Mouse (Mus musculus) right cerebral cortex, postnatal 14 days (tissue): ENCODE measurements around the gene Ypel1.

ENCODE experiments used
- DNase-seq: peaks from one replicate; pipeline ENCODE4 v3.0.0; 2022

The Ypel1 gene

DNA sequence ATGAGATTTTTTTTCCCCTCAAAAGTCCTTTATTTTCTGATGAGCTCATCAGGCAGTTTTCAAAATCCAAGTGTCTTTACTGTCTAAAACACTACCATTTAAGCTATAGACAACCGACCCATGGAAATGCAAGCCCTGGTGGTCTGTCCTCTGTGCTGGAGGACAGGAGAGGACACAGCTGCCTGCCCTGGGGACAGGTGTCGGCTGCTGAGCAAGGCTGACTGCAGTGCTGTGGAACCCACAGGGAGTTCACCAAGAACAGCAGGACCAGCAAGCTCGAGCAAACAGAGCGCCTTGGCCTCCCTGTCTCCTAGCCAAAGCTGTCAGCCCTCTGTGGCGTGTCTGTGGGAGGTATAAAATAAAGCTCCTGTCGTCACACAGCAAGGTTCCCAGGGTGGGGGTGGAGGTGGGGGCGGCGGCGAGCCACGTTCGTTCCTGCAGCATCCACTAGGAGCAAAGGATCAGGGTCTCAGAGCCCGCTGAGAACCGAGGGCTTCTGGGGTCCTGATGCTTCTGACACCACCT is 17.2 kb downstream of the Ypel1 start:
- DNase-seq, result peak; percentile 38

DNA sequence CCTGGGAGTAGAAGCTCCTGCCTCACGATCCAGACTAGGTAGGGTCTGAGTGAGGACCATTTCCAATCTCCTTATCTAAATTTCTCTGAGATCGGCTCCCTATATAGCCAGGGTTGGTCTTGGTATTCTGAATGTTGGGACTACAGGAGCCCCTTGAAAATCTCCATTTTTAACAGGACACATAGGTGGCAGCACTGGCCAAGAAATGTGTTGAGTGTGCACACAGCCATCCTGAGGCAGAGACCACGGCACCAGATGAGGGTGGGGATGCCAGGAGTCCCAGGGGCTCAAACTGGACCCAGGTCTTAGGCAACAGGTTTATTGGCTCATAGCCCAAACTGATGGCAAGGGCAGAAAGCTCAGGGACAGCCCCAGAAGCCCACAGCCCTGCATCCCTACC is 18.9 kb downstream of the Ypel1 start:
- DNase-seq, result peak; percentile 32

DNA sequence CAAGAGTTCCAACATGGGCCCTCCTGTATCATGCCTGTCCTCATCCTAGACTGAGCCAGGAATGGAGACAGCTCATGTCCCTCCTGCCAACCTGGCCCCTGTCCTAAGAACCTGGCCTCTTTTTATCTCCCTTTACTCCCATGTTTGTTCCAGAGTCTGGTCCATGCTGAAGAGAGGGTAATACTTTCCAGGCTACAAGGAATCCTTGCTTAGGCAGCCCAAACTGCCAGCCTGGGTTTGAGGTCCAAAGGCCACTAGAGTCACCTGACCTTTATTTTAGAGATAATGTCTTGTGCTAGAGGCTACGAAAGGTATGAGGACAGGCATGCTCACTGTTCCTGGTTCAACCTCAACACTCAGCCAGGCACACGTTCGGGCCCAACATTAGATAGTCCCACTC is 27.4 kb downstream of the Ypel1 start:
- DNase-seq, result no peak

DNA sequence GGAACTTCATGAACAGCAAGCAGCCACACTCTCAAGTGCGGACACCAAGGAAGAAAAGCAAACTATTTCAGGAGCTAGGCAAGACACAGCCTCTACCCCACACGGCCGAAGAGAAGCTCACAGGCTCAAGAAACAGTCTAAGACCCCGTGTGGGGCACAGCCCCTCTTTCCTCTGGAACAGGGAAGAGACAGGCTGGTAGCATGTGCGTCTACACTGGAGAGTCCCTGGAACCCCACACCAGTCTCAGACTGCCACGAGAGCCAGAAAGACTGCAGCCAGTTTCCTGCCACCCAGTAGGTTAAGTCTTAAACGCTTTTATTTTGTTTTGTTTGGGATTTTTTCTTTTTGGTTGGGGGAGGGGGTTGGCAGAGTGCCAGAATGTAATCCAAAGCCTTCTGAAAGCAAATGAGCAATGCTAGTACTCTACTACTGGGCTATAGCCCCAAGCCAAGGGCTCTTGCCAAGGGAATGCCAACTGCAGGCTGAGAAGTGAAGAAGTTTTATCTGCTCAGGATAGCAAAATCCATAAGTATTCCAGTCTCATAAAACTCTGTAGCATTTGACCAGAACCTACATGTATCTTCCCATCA is 33.2 kb downstream of the Ypel1 start:
- DNase-seq, result no peak

DNA sequence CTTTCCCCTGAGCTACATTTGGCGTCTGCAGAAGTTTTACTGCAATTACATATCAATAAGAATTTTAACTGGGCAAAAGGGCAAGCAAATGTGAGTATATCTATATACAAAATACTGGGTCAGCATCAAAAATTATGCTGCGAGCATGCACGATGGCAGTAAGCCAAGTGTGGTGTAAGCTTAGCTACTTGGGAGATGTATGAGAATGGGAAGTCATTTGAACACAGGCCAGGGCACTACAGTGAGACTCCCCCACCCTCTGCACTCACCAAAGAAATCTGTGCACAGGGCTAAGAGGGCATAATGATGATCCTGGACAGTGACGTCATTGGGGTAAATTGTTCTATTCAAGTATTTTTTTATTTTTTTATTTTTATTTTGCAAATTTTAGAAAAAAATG is 35.1 kb downstream of the Ypel1 start:
- no peak for DNase-seq

DNA sequence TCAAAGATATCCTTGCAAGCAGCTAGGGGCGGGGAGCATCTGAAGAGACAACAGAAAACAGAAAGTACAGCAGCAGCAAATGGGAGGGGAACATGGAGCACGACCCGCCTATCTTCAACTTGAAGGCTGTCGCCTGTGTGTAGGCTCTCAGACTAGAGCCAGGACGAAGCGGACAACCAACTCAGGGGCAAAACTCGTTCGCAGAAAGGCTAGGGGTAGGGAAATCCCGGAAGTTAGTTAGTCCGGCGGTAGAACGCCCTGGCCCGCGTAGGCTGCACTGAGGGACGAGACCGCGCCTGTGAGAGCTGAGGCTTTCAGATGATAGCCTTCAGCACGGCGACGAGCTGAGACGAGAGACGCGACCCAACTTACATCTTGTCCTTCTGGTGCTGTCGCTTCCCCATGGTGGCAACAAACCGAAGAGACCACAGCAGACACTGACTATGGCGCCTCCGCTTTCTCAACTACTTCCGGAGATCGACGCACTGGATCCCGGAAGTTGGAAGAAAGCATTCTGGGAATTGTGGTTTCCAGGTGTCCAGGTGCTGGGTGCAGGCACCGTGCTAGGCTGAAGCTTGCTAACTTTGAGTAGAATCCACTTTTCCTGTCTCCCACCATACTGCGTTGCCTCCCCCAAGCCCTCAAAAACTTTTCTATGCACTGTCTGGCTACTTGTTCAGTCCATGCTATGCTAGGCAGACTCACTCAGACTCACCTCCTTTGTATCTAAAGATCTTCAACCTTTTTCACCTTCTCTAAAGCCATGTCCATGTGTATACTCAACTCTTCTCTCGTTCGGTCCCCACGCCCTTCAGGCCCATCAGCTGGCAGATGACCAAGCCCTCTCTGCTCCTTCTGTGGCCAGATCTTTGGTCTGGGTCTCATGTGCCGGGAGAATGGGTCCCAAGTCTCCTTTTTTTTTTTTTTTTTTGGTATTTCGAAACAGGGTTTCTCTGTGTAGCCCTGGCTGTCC is 41.6 kb downstream of the Ypel1 start, which contains the start of gene Ppil2:
TSS of gene Ppil2 (minus strand) at position 487 of the 973 bp plus-strand sequence.
- peak; percentile 52 for DNase-seq

DNA sequence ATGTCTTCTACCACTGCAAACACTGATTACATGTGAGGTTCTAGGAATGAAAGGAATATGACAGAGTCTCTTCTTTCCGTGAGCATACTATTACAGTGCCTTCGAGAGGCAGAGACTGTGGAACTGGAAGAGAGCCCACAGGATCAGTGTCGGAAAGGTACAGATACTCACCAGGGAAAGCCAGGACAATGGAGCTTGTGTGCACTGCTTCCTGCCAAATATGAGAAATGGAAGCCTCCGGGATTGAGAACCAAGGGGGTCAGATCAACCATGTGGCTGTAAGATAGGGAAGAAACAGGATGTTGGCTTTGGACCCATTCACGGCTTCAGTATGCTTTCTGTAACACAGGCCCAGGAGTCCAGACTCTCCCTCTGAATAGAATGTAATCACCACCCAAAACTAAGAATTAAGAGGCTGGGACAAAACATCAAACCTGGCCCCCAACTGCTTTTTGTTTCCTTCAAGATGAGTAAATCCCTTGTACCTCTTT is 47.9 kb downstream of the Ypel1 start:
- DNase-seq, result no peak

DNA sequence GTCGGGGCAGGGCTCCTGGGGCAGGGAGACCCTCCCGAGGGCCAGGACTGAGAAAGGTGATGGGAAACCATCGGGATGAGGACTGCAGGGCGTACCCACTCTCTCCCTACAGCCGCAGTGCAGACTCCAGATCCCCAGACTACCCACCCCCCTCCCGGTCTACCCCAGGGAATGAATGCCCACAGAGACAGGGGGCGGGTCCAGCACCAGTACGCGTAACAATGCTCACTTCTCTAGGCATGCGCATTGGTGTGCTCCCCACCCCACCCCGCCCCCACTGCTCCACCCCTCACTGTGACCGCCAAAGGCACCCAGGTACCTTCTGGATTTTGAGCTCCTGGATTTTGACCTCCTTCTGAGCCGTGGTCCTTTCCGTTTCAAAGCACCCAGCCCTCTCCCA is 52.1 kb downstream of the Ypel1 start:
- DNase-seq, result no peak

DNA sequence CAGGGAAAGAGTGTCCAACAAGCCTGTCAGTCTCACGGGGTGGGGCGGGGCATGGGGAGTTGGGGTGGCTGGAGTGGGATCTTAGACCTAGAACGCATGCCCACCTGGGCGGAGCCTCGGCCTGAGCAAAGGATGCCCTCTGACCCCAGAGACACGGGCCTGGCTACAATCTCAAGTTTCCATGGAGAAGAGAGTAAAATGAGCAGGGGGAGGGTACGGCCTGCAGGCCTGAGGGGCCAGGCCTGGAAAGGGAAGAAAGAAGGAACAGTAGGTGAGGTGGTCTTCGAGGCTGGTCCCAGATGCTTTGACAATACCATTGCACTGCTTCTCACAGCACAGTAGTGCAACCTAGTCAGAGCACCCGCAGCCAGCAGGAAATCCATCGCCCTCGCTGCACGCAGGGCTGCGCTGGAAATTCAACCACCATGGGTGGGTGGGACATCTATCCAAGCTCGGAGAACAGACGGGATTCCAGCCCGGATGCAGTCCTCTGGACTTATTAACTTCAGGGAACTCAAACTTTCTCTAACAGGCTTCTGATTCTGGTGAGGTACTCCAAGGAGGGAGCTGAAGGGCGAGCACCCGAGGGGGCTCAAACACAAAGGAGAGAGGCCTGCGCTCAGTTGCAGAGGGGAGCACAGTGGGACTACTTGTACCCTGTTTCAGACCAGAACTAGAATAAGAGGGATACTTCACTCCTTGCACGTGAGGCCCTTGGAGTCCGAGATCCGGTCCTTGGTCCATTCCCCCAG is 54.8 kb downstream of the Ypel1 start:
- no peak for DNase-seq

DNA sequence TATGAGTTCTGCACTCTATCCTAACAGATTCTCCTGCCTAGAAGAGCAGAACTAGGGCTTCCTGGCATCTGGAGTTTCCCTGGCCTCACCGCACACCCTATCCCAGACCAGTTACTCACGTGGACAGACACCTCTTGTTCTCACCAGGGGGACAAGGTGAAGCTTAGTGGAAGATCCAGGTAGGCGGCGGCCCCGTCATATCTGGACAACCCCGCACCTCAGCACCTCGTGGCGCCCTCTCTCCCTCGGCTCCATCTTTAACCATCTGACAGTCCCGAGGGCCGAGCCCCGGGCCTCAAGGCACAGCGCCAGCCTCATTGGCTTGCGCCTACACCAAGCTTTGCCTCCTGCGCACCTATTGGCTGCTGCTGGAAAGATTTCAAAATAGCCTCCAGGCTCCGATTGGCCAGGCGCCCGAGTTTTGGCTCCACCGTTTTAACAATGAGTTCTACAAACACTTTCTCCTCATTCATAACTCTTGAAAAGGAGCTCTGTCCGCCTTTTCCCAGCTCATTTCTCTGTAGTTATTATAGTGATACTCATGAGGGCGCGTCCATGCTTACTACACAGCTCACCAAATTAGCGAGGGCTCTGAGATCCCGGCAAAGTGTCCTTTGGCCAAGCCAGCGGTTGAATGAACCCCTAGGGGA is 55.5 kb downstream of the Ypel1 start, which contains the start of gene 2610318N02Rik:
TSS of gene 2610318N02Rik (minus strand) at position 297 of the 650 bp plus-strand sequence.
- peak; percentile 73 for DNase-seq

DNA sequence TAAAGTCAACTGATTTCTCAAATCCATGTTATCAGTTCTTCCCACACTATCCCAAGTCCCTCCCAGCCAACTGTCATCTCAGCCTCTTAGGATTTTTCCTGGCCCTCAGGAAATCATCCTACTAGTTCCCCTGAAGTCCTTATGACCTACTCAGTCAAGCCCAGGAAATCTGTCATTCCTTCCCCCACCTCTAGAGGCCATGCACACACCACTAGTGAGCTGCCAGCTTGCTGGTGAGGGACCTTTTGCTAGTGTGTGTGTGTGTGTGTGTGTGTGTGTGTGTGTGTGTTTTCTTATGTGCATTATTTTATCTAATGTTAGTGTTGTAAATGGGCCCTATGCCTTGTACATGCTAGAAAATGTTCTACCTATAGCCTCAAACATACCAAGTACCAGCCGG is 57.8 kb downstream of the Ypel1 start:
- peak; percentile 44 for DNase-seq

DNA sequence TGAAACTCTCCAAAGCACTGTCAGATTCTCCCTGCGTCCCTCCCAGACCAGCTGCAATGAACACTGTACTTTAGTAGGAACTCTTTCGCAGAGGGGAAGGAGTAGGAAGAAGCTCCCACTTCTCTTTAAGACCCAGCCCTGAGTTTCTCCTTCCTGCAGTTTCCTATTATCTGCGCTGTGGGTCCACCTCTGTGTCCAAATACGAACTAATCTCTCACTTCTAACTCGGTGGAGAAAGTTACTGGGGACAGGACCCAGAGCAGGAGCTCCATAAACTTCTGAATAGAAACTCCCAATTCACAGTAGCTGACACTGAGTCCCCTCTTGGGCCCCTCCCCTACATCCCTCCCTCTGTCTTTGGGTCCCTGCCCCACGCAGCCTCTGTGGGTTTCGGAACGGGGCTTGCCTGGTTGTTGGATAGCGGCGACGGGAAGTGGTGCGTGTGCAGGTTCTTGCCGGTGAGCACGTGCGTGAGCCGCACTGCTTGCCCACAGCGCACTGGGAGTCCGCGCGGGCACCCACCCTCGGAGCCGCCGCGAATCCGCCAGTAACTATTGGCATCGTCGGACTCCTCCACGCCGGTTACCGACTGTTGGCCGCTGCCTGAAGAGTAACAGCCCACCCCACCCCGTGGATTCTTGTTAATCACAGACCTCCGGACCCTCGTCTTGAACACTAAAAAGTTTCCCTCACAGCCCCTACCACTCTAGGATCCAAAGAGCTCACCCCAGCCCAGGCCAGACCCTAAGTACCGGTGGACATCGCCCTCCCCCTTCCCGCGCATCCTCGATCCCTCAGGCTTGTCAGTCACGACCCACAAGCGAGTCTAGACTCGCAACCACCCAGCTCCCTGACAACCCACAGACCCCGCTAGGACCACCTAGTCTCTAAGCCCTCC is 61.9 kb downstream of the Ypel1 start:
- no peak for DNase-seq

DNA sequence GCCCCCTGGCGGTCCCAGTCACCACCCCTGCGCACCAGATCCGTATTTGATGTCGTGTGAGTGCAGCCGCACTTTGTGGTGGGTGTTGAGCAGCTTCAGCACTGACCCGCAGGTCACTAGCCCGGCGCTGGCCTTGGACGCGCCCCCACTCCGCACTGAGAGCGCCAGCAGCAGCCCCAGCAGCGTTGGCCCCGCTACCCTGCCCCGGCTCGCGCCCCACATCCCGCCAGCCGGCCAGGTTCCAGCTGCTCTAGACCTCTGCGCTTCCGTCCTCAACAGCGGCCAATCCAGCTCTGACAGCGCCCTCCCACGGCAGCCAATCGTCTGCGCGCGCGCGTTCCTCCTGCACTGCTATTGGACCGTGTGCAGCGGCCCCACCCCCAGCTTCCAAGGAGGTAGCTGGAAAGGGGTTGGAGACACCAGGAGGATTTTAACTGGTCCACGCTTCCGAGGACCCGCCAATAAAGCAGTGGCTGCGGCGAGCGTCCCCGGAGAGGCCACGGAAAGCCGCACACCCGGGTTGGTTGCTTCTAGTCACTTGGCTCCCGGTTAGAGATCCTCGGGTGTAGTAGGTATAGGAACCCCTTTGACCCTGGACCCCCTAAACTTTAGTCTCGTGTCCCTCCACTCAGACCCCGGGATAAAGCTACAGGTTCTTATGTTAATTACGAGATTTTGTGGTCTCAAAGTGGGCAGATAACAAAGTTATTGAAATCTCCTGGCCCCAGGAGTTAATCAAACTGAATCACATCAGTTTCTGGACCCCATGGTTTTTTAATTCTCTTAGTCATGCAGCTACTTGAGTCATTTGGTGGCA is 62.8 kb downstream of the Ypel1 start, which contains the start of gene Sdf2l1:
TSS of gene Sdf2l1 (minus strand) at position 295 of the 817 bp plus-strand sequence.
- peak; percentile 98 for DNase-seq

DNA sequence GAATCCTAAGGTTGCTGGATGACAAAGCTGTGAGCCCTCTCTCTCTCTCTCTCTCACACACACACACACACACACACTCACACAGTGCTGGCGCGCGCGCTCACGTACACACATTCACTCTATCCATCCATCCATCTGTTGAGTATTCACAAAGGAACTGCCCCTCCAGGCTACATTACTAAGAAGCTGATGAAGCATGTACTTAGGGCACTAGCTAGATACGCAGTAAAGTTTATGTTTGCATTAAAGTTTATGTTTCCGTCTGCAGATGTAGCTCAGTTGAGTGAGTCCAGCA is 63.4 kb downstream of the Ypel1 start:
- DNase-seq, result no peak
